Mouse (Mus musculus) spleen, adult 2 months (tissue): Measurements from ENCODE around the gene Rap1a.

ENCODE experiments used
- CTCF ChIP-seq: fragments of 200-500 bp; IDR thresholded peaks from 2 replicates; pipeline ENCODE4 v1.5.1; 2011; ENCODE audit warnings: mild to moderate bottlenecking, inconsistent platforms; ENCODE audit not compliant: insufficient read depth, insufficient read length, insufficient replicate concordance; ENCODE audit errors: extremely low read depth
- POLR2A ChIP-seq: fragments of 200-500 bp; IDR thresholded peaks from 2 replicates; pipeline ENCODE4 v1.6.1; 2011; ENCODE audit warnings: low read depth, low read length, inconsistent platforms

DNA sequence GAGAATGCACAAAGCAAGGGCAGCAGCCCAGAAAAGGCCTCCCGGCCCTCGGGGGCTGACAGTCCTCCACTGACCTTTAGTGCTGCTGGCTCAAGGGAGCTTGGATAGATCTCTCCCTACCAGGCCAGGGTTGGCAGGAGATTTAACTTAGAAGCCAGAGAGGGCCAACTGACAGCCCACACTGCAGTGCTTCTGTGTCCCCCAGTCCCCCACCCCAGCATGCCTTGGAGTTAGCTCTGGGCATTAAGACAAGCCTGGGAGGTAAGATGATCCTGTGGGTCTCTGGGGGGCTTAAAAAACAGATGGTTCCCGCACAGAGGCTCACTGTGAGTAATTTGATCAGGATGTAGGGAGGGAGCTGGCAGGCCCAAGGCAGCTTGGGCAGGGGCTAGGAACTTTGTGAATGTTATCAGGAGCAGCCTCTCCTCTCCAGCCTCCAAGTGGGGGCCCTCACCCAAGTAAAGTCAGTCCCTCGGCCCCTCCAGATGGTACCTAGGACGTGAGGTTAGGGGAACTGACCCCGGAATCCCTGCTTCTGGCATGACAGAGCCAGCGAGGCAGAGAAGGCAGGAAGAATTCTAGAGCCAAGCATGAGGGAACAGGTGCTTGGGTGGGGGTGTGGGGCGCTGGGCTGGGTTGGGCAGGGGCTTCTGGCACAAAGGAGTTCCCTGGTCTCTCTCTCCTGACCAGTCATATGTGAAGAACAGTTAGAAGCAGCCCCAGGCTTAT is 86.9 kb downstream of the Rap1a start:
- no peak for TF ChIP-seq POLR2A
- no peak for TF ChIP-seq CTCF
